Mouse (Mus musculus) CH12.LX (cell line): ENCODE results near the gene Afdn. TPM values are rescaled to one million over a fixed set of nuclear protein-coding genes. Genes with fewer than 3 reads are reported as not detected.

Source experiments
- DNase-seq: peaks from one replicate; pipeline ENCODE4 v3.0.0-alpha.2; 2013; ENCODE audit errors: extremely low read depth
- H3K27ac ChIP-seq: 2 replicates; pipeline ENCODE4 v1.5.1; 2012; ENCODE audit warnings: low read depth, mild to moderate bottlenecking, control low read depth, moderate library complexity; ENCODE audit not compliant: insufficient read depth
- H3K27me3 ChIP-seq: replicated peaks from 2 replicates; pipeline ENCODE3; 2012; ENCODE audit warnings: inconsistent platforms
- H3K36me3 ChIP-seq, 2 experiments: replicated peaks in 1 of 2; 2 replicates each; pipeline versions ENCODE3 to v1.6.1; 2012; ENCODE audit warnings: inconsistent platforms in 1 of 2, low read length in 1 of 2, mild to moderate bottlenecking in 1 of 2, mixed read lengths in 1 of 2, moderate library complexity in 1 of 2; ENCODE audit not compliant: control insufficient read depth in 1 of 2, insufficient read depth in 1 of 2
- H3K4me1 ChIP-seq, 2 experiments: 2 replicates each; pipeline ENCODE4 v1.6.1; 2012; ENCODE audit warnings: inconsistent platforms in 1 of 2, moderate library complexity in 1 of 2; ENCODE audit not compliant: insufficient read depth in 2 of 2, control insufficient read depth in 1 of 2
- H3K4me2 ChIP-seq: 2 replicates; pipeline ENCODE4 v1.6.1; 2012; ENCODE audit warnings: low read depth, mild to moderate bottlenecking, control low read depth; ENCODE audit not compliant: poor library complexity, insufficient read depth, severe bottlenecking
- H3K4me3 ChIP-seq, 3 experiments: fragments of 150-350 bp in 1 of 3; sonication (generic) in 1 of 3; replicated peaks in 1 of 3; 2 replicates each; pipeline versions ENCODE3 to v1.5.1; 2011 to 2012; ENCODE audit warnings: low read depth in 2 of 3, low read length in 2 of 3, mild to moderate bottlenecking in 2 of 3, moderate library complexity in 2 of 3, control low read depth in 1 of 3, improper control_type of control experiment in 1 of 3, inconsistent platforms in 1 of 3, mixed read lengths in 1 of 3; ENCODE audit not compliant: poor library complexity in 1 of 3
- H3K79me2 ChIP-seq: replicated peaks from 2 replicates; pipeline ENCODE4 v1.6.1; 2012; ENCODE audit warnings: mild to moderate bottlenecking, moderate library complexity; ENCODE audit not compliant: control insufficient read depth, poor library complexity, insufficient read depth, severe bottlenecking; ENCODE audit errors: extremely low read depth
- H3K9ac ChIP-seq: 2 replicates; pipeline ENCODE4 v1.6.1; 2012; ENCODE audit warnings: low read depth, mild to moderate bottlenecking, control low read depth, moderate library complexity; ENCODE audit not compliant: insufficient read depth
- H3K9me3 ChIP-seq: replicated peaks from 2 replicates; pipeline ENCODE3; 2012; ENCODE audit warnings: low read length, inconsistent platforms, mixed read lengths
- BHLHE40 ChIP-seq: IDR thresholded peaks from 2 replicates; pipeline ENCODE4 v1.6.1; 2011; ENCODE audit warnings: mild to moderate bottlenecking, low read depth, low read length, improper control_type of control experiment
- ELF1 ChIP-seq: IDR thresholded peaks from 2 replicates; pipeline ENCODE4 v1.6.1; 2014; ENCODE audit warnings: low read depth, mild to moderate bottlenecking, inconsistent platforms, low read length, improper control_type of control experiment
- GABPA ChIP-seq: IDR thresholded peaks from 2 replicates; pipeline ENCODE4 v1.6.1; 2012; ENCODE audit warnings: low read depth, low read length, improper control_type of control experiment, inconsistent platforms; ENCODE audit not compliant: insufficient replicate concordance
- JUND ChIP-seq: conservative IDR thresholded peaks from 2 replicates; pipeline ENCODE4 v1.6.1; 2011; ENCODE audit warnings: low read depth, low read length, improper control_type of control experiment
- KAT2A ChIP-seq: IDR thresholded peaks from 2 replicates; pipeline ENCODE4 v1.6.1; 2012; ENCODE audit warnings: low read length, improper control_type of control experiment, inconsistent platforms; ENCODE audit not compliant: insufficient replicate concordance
- MEF2A ChIP-seq: IDR thresholded peaks from 2 replicates; pipeline ENCODE4 v1.6.1; 2014; ENCODE audit warnings: low read depth, mild to moderate bottlenecking, inconsistent platforms, low read length, improper control_type of control experiment, borderline replicate concordance
- MXI1 ChIP-seq: IDR thresholded peaks from 2 replicates; pipeline ENCODE4 v1.6.1; 2011; ENCODE audit warnings: mild to moderate bottlenecking, low read depth, low read length, improper control_type of control experiment
- MYC ChIP-seq: IDR thresholded peaks from 2 replicates; pipeline ENCODE4 v1.6.1; 2011; ENCODE audit warnings: low read depth, mild to moderate bottlenecking, improper control_type of control experiment, low read length
- RAD21 ChIP-seq: IDR thresholded peaks from 2 replicates; pipeline ENCODE4 v1.6.1; 2011; ENCODE audit warnings: low read depth, mild to moderate bottlenecking, low read length, improper control_type of control experiment, moderate library complexity
- SIN3A ChIP-seq: IDR thresholded peaks from 2 replicates; pipeline ENCODE4 v1.6.1; 2012; ENCODE audit warnings: low read length, improper control_type of control experiment, inconsistent platforms
- SMC3 ChIP-seq: IDR thresholded peaks from 2 replicates; pipeline ENCODE4 v1.6.1; 2011; ENCODE audit warnings: low read depth, low read length, improper control_type of control experiment
- TBP ChIP-seq: conservative IDR thresholded peaks from 2 replicates; pipeline ENCODE4 v1.6.1; 2011; ENCODE audit warnings: low read depth, low read length, improper control_type of control experiment
- USF2 ChIP-seq: conservative IDR thresholded peaks from 2 replicates; pipeline ENCODE4 v1.6.1; 2011; ENCODE audit warnings: low read depth, low read length, improper control_type of control experiment
- ZC3H11A ChIP-seq: IDR thresholded peaks from 2 replicates; pipeline ENCODE4 v1.6.1; 2012; ENCODE audit warnings: low read depth, mild to moderate bottlenecking, inconsistent platforms, low read length, improper control_type of control experiment
- ZKSCAN1 ChIP-seq: IDR thresholded peaks from 2 replicates; pipeline ENCODE4 v1.6.1; 2012; ENCODE audit warnings: low read depth, inconsistent platforms, low read length, improper control_type of control experiment, borderline replicate concordance
- ZMIZ1 ChIP-seq: IDR thresholded peaks from 2 replicates; pipeline ENCODE4 v1.6.1; 2012; ENCODE audit warnings: low read depth, mild to moderate bottlenecking, inconsistent platforms, low read length, improper control_type of control experiment
- ZNF384 ChIP-seq: IDR thresholded peaks from 2 replicates; pipeline ENCODE4 v1.6.1; 2012; ENCODE audit warnings: low read depth, low read length, improper control_type of control experiment, inconsistent platforms
- dilution Hi-C: fragments of 300-500 bp; cut with MboI; formaldehyde crosslinking; loops from 2 replicates; pipeline ENCODE4 v1.14.3; 2020; ENCODE audit warnings: low sequenced_read_pairs; ENCODE audit not compliant: extremely low pct_unique_long_range_greater_than_20kb, extremely low pct_ligation_motif_present
- in situ Hi-C: fragments of 300-500 bp; cut with MboI; formaldehyde crosslinking; loops from 3 replicates; pipeline ENCODE4 v1.14.3; 2019; ENCODE audit warnings: low sequenced_read_pairs, low pct_ligation_motif_present, low pct_unique_long_range_greater_than_20kb, mixed read lengths
- polyA plus RNA-seq: library from polyadenylated mRNA; unstranded; fragments of >175 nt; gene quantifications from 2 replicates; pipeline ENCODE4 v1.2.1, GENCODE M21; 2012; ENCODE audit warnings: low read depth; ENCODE audit not compliant: insufficient read length
- total RNA-seq, 2 experiments: library from RNA; depleted of rRNA; stranded (reverse); fragments of 300-350 nt in 1 of 2; fragments of >200 nt in 1 of 2; gene quantifications; 2 replicates each; pipeline ENCODE4 v1.2.3; 2012 to 2014

Afdn gene
- total and polyA plus RNA-seq, 3 experiments, result 11.5 to 18.3 (median 18.0) TPM

DNA sequence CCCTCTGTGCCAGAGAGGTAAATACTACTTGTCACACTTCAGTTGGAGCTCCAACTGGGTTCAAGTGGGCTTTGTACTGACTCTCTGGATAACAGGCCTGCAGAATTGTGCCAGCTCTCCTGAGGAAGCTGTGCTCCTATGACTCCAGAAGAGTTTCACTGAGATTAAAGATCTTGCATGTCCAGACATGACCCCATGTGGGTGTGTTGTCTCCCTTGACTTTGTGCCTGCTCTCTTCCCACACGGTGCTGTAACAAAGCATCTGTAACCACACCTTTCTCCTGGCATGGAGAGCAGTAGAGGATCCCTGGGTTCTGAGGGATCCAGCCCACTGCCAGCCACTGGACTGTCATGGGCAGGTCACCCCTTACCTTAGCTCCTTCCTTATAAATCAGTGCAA, 95.1 kb downstream of the Afdn start:
- H3K36me3 ChIP-seq, result peaks cover 10 to 35% of the 10 kb centered on the region in 2 experiments
- H3K4me1 ChIP-seq, result no peaks in the 10 kb centered on the region
- no peak overlapping the region for H3K4me2 ChIP-seq
- DNase-seq, result no peak
- H3K79me2 ChIP-seq, result no peaks in the 10 kb centered on the region
- in situ Hi-C loops (loop anchor here (25.0 kb wide), 1 partner anchor 357 kb away; the partner anchor contains the start of gene Dact2), dilution Hi-C loops (no loop called here)
- no peaks in the 10 kb centered on the region for H3K9me3 ChIP-seq
- TF ChIP-seq RAD21, result no peak
- TF ChIP-seq KAT2A, result no peak
- TF ChIP-seq MYC, result no peak
- no peak for TF ChIP-seq USF2
- no peak for TF ChIP-seq ZKSCAN1
- no peak for TF ChIP-seq SIN3A
- no peak for TF ChIP-seq TBP
- TF ChIP-seq GABPA, result no peak
- no peak for TF ChIP-seq ZNF384
- TF ChIP-seq MEF2A, result no peak
- TF ChIP-seq ZMIZ1, result no peak
- TF ChIP-seq ZC3H11A, result no peak
- no peak overlapping the region for H3K9ac ChIP-seq
- no peak overlapping the region for H3K4me3 ChIP-seq
- no peaks in the 10 kb centered on the region for H3K27me3 ChIP-seq
- H3K27ac ChIP-seq, result no peak overlapping the region

DNA sequence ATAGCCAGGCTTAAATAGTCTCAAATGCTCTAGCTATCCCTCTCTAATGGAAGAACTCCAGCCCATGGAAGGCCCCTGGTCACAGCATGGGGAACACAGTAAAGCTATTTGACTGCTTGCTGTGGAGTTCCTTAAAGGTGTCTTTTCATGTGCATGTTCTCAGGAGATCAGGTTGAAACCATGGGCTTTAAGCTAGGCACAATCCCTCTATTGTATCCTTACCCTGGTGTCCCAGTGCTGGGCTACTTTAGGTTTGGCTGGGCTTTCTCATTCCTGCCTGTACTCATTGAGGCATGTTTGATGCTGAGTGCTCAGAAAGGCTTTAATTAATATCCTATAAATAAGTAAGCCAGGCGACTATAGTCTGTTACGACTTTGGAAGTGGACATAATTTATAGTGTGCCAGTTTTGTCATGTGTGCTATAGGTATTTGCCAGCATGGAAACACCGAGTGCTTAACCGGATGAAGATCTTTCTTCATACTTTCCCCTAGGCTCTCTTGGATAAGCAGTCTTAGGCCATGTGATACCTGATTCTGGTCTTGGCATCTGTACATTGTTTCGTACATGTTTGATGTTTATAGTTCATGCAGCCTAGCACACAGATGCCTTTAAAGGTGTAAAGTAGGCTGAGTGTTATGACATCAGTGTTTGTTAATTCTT, 96.2 kb downstream of the Afdn start:
- no peak overlapping the region for H3K4me2 ChIP-seq
- peaks cover 2 to 28% of the 10 kb centered on the region in 2 experiments for H3K36me3 ChIP-seq
- H3K27me3 ChIP-seq, result no peaks in the 10 kb centered on the region
- dilution Hi-C loops (no loop called here), in situ Hi-C loops (loop anchor here (25.0 kb wide), 1 partner anchor 356 kb away; the partner anchor contains the start of gene Dact2)
- no peaks in the 10 kb centered on the region for H3K4me1 ChIP-seq
- H3K79me2 ChIP-seq, result no peaks in the 10 kb centered on the region
- H3K9me3 ChIP-seq, result no peaks in the 10 kb centered on the region
- DNase-seq, result no peak
- no peak overlapping the region for H3K9ac ChIP-seq
- no peak overlapping the region for H3K4me3 ChIP-seq
- H3K27ac ChIP-seq, result no peak overlapping the region
- TF ChIP-seq BHLHE40 (no peak), MXI1 (no peak), SMC3 (no peak), ELF1 (no peak), JUND (no peak)
